In genomic region chr10:81183805-81184204, GRCm38 (mm10) we compare ENCODE assay signal across 9 mouse cellular contexts. TPM values are rescaled to one million over a fixed set of nuclear protein-coding genes. Genes with fewer than 3 reads are reported as not detected.
DNase-seq lines count a peak whose midpoint lies in the region; ATAC-seq and TF ChIP-seq lines count a peak whose summit lies in the region.
"Had no signal": no experiment of that assay in that cellular context is flagged by ENCODE, and none has a peak within 500 bp of the region (broad histone marks: within the 10 kb centered on the region; RNA-seq: fewer than 3 reads in every experiment).

4930442H23Rik (minus strand) TSS chr10:81183849.

- TF ChIP-seq CTCF in layer of hippocampus, adult 2 months (conservative IDR thresholded peaks at IDR 0.05): no peak

- no peaks in the 10 kb centered on the region for H3K9me3 ChIP-seq in embryonic facial prominence, embryonic 13.5 days
- no peaks in the 10 kb centered on the region for H3K9me3 ChIP-seq in intestine, embryonic 15.5 days
- no peaks in the 10 kb centered on the region for H3K9me3 ChIP-seq in neural tube, embryonic 13.5 days

- peak within 1 kb of the TSS; percentile 68 for H3K4me2 ChIP-seq in embryonic facial prominence, embryonic 13.5 days
- H3K4me2 ChIP-seq in intestine, embryonic 15.5 days (replicated peaks): peak within 1 kb of the TSS; percentile 57
- peak within 1 kb of the TSS; percentile 61 for H3K4me2 ChIP-seq in neural tube, embryonic 13.5 days

- peak within 1 kb of the TSS; percentile 80 for H3K9ac ChIP-seq in embryonic facial prominence, embryonic 13.5 days
- H3K9ac ChIP-seq in intestine, embryonic 15.5 days: peak within 1 kb of the TSS; percentile 69
- peak within 1 kb of the TSS; percentile 81 for H3K9ac ChIP-seq in neural tube, embryonic 13.5 days

- no peak for DNase-seq in layer of hippocampus, adult 2 months (ENCODE audit: low spot score in 2 of 2)
- no peak for DNase-seq in layer of hippocampus, postnatal 36 days
- no peak for DNase-seq in left cerebral cortex, adult 8-10 months (ENCODE audit: low spot score in 2 of 2)
- no peak for DNase-seq in thymus, postnatal 14 days
- DNase-seq: kidney, postnatal 10 days had no signal

- H3K27me3 ChIP-seq in embryonic facial prominence, embryonic 13.5 days: no peaks in the 10 kb centered on the region
- H3K27me3 ChIP-seq in intestine, embryonic 15.5 days (replicated peaks): no peaks in the 10 kb centered on the region
- H3K27me3 ChIP-seq in neural tube, embryonic 13.5 days: no peaks in the 10 kb centered on the region

- peaks cover 83% of the 10 kb centered on the region for H3K36me3 ChIP-seq in embryonic facial prominence, embryonic 13.5 days
- H3K36me3 ChIP-seq in intestine, embryonic 15.5 days: peaks cover 46% of the 10 kb centered on the region
- peaks cover 73% of the 10 kb centered on the region for H3K36me3 ChIP-seq in neural tube, embryonic 13.5 days

- no peak for ATAC-seq in embryonic facial prominence, embryonic 13.5 days (ENCODE audit: insufficient number of reproducible peaks, insufficient read depth, low FRiP score, low TSS enrichment, low read depth)
- ATAC-seq in intestine, embryonic 15.5 days: no peak
- ATAC-seq in neural tube, embryonic 13.5 days (ENCODE audit: low read depth): no peak
- ATAC-seq in monocyte, adult 5-6 weeks (replicated peaks; ENCODE audit: insufficient number of reproducible peaks, low FRiP score, low TSS enrichment, poor library complexity, severe bottlenecking): no peak

- peak within 1 kb of the TSS; percentile 94 for H3K27ac ChIP-seq in layer of hippocampus, adult 2 months
- peak within 1 kb of the TSS; percentile 74 for H3K27ac ChIP-seq in embryonic facial prominence, embryonic 13.5 days
- H3K27ac ChIP-seq in intestine, embryonic 15.5 days: peak within 1 kb of the TSS; percentile 91
- H3K27ac ChIP-seq in neural tube, embryonic 13.5 days (replicated peaks): peak within 1 kb of the TSS; percentile 90

- H3K4me3 ChIP-seq in layer of hippocampus, adult 2 months: peak within 1 kb of the TSS; percentile 80
- peak within 1 kb of the TSS; percentile 69 for H3K4me3 ChIP-seq in embryonic facial prominence, embryonic 13.5 days
- H3K4me3 ChIP-seq in intestine, embryonic 15.5 days (replicated peaks): peak within 1 kb of the TSS; percentile 72
- peak within 1 kb of the TSS; percentile 71 for H3K4me3 ChIP-seq in neural tube, embryonic 13.5 days

- WGBS in embryonic facial prominence, embryonic 13.5 days: 83% methylated on average over 5 of the region's 5 CpGs
- 78% methylated on average over 5 of the region's 5 CpGs for WGBS in intestine, embryonic 15.5 days
- 87% methylated on average over 5 of the region's 5 CpGs for WGBS in neural tube, embryonic 13.5 days

- H3K4me1 ChIP-seq in embryonic facial prominence, embryonic 13.5 days: peaks cover 42% of the 10 kb centered on the region
- H3K4me1 ChIP-seq in intestine, embryonic 15.5 days (replicated peaks): peaks cover 37% of the 10 kb centered on the region
- peaks cover 50% of the 10 kb centered on the region for H3K4me1 ChIP-seq in neural tube, embryonic 13.5 days (replicated peaks)

RNA-seq across cellular contexts. Expression of gene 4930442H23Rik, which starts in this region (rescaled TPM):
- not detected for total RNA-seq in layer of hippocampus, adult 2 months (2021)
- total RNA-seq in layer of hippocampus, postnatal 36 days (2021): not detected
- polyA plus RNA-seq in embryonic facial prominence, embryonic 13.5 days (2015; fragmentation: Nextera tagmentation; extraction: Ambion mirVana): not detected in 2 replicates
- polyA plus RNA-seq in intestine, embryonic 15.5 days (2015; fragmentation: Nextera tagmentation; extraction: Ambion mirVana): 0.13 and 0.15 TPM in 2 replicates
- polyA plus RNA-seq in neural tube, embryonic 13.5 days (2015; fragmentation: Nextera tagmentation; extraction: Ambion mirVana): not detected in 2 replicates
- total RNA-seq in left cerebral cortex, adult 8-10 months (2022): not detected
- 0.49 TPM in 1 of 3 replicates, not detected in the others for total RNA-seq in monocyte, adult 5-6 weeks (2017)
